Mouse (Mus musculus) left cerebral cortex, postnatal 36 days (tissue): ENCODE measurements at regions not wholly inside any gene's neighbourhood (a gene's known extent, or its start where the extent isn't known, plus 50 kb on each side); places are given as distances from the start of the nearest gene placed in this dataset.
A peak's percentile ranks its signal among the peaks of the same experiment; 100 is the strongest.

Experiments
- DNase-seq, 2 experiments: peaks; one replicate each; pipeline ENCODE4 v3.0.0; 2021 to 2022; ENCODE audit warnings: low spot score in 2 of 2, mixed read lengths in 1 of 2
- intact Hi-C: fragments of 180-260 bp; cut with DNase I; formaldehyde crosslinking; loops from one replicate; pipeline ENCODE4 v1.15.1; 2025

DNA sequence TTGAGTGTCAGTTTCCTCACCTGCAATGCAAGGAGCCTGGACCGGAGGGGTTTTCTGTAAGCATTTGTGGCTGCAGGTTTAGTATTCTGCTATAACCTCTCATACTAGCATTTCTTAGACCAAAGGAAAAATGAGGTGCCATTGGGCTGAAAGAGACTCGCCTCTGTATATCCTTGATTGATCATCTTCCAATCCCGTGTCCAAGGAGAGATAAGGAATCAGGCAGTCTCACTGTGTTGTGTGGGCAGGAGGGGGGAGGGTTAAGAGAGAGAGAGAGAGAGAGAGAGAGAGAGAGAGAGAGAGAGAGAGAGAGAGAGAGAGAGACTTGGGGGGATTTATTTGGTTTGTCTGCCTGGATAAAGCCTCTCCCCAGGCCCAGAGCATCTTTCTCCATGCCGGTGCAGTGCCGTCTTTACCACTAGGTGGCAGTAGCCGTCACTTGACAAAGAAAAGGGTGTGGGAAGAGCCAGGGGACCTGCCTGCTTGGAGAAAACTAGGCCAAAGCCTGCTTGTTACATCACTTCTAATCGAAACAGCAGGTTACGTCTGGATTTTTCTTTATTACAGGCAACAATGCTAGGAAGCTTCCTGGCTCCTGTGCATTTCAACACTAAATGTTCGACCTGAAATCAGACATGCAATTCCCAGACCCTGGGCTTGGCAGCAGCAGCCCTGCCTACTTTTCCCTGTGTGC is 56.1 kb upstream of the Ces5a start:
- intact Hi-C loops: loop anchor here (5.0 kb wide), 3 partner anchors 61 to 331 kb away; no protein-coding TSS in a partner anchor
- peak; percentile 88 to 89 for DNase-seq

DNA sequence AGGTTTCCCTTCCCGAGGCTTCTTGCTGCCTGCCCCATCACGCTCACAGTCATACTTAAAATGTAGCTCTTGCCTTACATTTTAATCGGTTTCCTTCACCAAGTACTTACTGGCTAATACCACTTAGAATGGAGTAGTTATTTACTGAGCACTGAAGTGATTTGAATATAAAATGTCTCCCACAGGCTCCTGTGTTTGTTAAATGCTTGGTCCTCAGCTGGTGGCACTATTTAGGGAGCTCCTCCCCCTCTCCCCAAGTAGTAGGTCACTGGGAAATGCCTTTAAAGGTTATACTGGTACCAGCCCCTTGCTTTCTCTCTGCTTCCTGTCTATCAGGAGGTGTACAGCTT is 56.6 kb upstream of the Ces5a start:
- DNase-seq: no peak
- intact Hi-C loops: loop anchor here (5.0 kb wide), 3 partner anchors 60 to 330 kb away; no protein-coding TSS in a partner anchor

DNA sequence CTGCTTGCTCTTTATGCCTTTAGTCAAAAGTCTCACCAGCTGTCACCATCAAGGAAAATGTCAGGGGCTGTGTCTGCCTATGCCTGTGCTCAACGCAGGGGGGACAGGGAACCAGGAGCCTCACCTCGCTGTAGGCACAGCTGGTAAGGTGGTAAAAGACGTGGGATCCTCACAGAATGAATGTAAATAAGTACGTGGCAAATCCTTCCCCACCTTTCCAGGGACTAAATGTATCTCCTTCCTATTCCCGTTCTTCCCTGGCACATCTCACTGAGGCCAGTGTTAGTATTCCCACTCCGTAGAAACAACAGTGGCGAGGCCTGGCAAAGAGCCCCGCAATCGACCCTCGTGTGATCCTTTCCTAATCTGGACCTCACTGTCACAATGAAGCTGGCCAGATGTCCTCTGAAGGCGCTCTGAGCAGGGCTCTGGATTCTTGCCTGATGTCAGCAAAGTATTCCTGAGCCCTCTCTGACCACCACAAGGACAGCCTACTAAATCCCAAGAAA is 63.0 kb upstream of the Ces5a start:
- peak in 1 of 2 experiments; percentile 34 for DNase-seq
- intact Hi-C loops: loop anchor here (5.0 kb wide), 1 partner anchor 334 kb away; no protein-coding TSS in a partner anchor

DNA sequence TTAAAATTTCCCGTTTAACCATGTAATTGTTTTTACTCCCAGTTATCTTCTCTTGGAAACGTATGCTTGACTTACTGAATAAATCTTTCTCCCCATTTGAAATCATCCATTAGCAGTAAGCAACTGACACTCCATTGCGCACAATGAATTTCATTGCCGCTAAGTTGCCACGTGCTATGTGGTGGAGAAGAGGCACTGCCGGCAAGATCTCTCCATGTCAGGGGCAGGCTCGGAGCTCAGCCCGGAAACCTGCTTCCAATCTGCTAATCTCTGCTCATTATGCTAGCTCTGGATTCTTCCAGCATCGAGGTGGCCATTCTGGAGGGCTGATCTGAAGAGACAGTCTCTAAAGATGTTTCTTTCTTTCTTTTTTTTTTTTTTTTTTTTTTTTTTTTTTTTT is 63.7 kb upstream of the Ces5a start:
- DNase-seq: no peak

DNA sequence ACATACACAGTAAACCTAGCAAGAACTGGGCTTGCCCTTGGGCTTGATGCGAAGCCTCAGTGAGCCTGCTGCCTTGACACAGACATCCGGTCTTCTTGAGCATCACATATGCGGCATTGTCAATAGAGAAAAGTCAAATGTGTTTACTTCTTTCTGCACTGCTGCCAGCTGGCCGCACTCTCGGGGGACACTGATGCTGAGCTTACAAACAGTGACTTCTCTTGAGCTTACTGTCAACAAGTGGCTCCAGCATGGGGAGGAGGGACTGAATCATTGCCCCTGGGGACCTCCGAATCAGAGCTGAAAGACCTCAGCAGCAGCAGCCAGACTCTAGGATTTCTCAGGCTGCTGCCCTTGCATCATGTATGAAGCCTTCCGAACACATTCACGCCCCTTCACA is 64.1 kb upstream of the Ces5a start:
- DNase-seq: no peak
- intact Hi-C loops: loop anchor here (5.0 kb wide), 1 partner anchor 333 kb away; no protein-coding TSS in a partner anchor

More for the DNA sequence above, 63.7 kb upstream of the Ces5a start:
- intact Hi-C loops: loop anchor here (5.0 kb wide), 1 partner anchor 333 kb away; no protein-coding TSS in a partner anchor

DNA sequence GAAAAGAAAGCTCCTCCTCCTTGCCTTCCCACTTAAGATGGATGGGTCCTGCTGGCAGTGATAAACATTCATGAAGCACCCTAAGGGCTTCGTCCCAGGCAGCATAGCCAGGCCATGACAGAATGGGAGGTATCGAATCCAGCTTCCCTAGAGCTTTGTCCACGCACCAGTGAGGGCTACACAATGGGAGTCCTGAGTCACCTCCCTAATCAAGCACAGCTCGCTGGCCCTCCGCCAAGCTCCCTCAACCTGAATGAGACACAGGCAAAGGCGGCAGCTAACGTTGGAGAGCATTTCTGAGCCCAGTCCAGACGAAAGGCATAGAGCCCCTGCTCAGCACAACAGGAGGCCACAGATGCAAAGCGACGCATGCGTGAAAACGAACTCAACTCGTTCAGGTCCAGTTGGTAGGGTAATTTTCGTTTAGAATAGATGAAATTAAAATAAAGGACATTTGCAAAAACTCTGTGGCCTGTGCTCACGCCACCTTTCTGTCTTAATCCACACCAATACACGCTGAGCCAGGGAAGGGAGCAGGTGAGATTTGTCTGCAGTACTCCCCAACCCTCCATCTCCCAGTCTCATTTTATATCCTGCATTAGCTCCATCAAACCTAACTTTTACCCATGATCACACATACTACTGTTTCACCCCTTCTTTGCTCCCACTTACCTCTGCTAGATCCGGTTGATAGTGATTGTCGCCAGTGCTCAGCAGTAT is 91.3 kb upstream of the Ces5a start:
- DNase-seq: peak in 1 of 2 experiments; percentile 8
- intact Hi-C loops: no loop called here

DNA sequence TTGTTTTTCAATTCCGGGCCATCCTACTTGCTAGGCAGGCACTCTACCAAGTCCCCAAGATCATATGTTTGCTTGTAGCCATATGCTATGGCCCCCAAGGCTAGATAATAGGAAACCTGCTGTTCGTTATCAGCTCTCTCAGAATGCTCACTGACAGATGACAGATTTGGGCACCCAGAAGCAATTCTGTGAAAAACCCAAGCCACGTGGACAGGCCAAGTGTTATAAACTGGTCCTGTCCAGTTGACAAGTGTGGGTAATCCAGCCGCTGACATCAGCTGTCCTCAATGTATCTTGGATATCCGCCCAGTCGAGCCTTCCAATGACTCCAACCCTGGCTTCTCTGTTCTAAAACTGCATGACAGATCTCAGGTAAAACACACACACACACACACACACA is 92.0 kb upstream of the Ces5a start:
- DNase-seq: no peak
- intact Hi-C loops: no loop called here

DNA sequence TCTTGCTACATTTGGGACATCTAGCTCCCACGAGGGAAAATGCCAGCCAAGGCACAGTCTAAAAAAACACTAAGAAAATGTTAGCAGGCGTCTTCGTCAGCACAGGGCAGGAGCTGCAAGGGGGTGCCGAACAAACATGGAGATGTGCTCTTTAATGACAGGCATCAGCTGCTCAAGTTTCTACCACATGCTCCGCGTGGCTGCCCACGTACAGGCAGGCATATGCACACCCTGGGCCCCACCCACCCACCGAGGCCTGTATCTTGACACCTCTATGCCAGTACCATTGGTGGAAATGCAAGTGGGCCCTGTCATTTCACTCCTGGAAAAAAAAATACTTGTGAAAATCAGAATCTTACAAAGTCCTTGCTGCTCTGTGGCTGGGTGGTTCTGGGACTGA is 97.3 kb upstream of the Ces5a start:
- intact Hi-C loops: no loop called here

DNA sequence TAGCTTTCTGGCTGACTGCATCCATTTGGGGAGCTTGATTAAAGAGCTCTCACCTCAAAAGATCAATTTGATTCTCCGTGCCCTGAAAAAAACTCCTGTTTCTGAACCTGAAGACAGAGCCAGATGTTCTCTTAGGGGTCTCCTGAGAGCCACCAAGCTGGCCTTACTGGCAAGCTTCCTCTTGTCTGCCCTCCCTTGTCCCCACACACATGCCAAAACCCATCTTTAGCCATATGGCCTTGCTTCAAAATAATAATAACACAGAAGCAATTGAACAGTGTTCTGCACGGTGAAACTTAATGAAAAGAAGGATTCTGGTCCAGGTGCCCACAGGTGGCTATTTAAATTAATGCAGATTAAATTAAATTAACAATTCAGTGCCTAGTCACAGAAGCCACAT is 107.1 kb upstream of the Ces5a start:
- no peak for DNase-seq
- intact Hi-C loops: no loop called here

More for the DNA sequence above, 97.3 kb upstream of the Ces5a start:
- DNase-seq: no peak

DNA sequence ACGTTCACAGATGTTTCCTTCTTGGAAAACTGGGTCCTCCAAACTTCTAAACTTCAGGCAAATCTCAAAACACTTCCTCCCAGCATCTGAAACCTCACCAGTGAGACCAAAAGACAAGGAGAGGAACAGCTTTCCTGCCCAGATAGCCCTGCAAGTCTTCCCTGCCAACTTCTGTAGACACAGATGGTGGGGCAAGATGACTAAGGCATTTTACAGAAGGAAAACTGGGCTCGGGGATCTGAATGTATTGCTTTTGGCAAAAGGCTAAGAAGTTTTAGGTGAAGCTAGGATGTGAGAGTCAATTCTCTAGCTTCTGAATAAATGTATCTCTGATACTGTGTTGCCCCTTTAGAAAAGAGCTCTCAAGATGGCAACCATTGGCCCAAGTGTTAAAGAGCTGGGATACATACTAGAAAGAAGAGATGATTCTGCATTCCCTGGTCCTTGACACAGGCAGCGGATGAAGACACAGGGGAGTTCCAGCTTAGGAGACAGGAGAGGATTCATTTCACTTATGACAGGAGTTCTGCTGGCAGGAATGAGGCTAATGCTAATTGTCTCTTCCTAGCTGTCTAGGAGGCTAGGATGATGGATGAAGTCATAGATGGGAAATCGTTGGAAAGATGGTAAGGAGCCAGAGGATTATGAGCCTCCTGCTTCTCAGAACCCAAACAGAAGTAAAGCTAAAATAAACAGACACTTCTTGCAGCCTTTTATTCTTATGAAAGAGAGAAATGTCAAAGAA is 108.0 kb upstream of the Ces5a start:
- peak in 1 of 2 experiments; percentile 23 for DNase-seq
- intact Hi-C loops: no loop called here

DNA sequence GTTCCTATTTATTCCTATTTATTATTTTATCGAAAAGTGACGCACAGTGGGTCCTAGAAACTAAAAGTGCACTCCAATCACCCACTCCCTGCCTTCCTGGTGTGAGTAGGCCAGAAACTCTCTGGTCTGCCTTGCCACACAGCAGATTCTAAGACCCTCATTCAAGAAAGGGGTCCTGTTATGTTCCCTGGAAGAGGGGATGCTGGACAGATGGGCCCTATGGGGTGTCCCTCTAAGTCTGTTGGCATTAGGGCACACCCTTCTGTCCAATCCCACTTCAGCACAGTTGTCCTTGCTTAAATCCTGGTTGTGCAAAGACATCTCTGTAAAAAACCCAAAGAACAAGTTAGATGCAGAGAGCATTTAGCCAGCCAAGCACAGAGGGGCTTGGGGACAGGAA is 117.8 kb upstream of the Ces5a start:
- intact Hi-C loops: loop anchor here (5.0 kb wide), 1 partner anchor 61 kb away; no protein-coding TSS in a partner anchor
- no peak for DNase-seq

DNA sequence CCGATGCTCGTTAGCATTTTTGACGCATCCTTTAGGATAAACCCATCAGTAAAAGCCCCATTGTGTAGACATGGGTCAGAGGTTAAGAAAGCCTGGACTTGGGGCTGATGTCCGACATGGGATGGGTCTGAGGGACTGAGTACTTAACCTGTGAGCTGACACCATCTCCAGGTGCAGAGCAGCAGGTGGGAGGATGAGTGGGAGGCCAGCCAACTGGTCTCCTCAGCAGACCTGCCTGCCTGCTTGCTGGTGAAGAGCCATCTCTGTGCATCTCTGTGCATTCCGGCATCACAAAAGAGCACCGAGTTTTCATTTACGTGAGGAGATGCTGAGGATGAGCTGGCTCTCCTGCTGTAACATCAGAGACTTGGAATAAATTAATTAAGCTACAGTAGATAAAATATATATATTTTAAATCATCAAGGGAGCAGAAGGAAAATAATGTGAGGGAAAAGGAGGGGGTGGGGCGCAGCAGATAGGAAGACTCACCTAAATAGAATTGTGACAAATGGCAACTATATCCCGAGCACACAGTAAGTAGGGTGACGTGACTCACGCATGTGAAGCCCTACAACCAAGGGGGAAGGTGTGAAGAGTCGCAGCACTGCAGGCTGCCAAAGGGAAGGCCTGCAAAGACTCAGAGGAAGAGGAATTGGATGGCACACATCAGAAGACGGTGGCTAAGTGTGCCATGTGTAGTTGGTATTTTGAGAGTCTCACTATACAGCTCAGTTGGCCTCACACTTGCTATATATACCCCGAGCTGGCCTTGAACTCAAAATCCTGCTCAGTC is 118.5 kb upstream of the Ces5a start:
- intact Hi-C loops: loop anchor here (5.0 kb wide), 1 partner anchor 62 kb away; no protein-coding TSS in a partner anchor
- peak; percentile 60 to 73 for DNase-seq

DNA sequence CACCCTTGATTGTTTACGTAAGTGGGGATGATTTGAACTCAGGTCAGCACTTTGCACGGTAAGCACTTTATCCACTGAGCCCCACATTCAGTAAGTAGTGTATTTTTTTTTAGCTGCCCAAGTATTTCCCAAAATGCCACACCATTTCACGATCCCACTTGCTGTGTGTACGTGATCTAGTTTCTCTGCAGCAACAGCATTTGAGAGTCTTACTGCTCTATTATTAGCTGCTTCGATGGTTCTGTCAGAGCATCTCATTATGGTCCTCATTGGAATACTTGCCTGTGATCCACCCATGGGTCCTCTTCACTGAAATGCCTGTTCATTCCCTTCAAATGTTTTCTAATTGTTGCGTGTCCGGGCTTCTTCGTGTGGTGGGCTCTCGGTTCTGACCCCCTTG is 120.1 kb upstream of the Ces5a start:
- intact Hi-C loops: no loop called here
- DNase-seq: no peak

DNA sequence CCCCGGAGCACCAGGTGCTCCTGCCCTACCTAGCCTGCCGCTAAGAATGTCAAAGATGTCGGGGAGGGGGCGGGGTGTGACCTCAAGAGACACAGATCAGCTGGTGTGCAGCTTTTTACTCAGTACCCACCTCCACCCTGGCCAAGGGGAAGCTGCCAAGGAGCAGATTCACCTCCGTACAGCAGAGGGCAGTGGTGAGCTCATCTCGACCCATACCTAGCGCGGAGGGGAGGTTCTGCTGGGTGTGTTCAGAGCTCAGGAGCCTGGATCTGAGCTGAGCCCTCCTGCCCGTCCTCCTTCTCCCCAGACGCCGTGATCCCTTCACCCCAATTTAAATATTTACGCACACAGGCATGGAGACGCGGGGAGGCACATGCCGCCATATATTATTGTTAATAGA is 126.1 kb upstream of the Ces5a start:
- intact Hi-C loops: loop anchor here (1.0 to 5.0 kb wide), 2 partner anchors 151 to 271 kb away; no protein-coding TSS in a partner anchor
- peak; percentile 81 to 84 for DNase-seq

DNA sequence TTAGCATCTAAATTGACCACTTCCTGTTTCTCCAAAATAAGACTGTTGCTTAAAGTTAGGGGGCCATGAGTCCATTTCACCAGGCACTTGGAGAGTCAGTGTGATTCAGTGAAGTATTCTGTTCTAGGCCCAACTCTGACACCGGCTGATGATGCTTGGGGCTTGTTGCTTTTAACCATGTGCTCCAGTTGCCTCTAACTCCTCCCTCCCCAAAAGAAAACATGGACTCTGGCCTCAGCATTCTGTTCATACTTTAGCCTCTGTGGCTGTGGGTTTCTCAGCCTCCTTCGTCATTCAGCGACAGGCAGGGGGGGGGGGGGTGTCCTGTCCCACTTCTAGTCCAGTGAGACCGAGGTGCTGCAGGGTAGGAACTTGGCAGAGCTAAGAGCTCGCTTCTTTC is 126.6 kb upstream of the Ces5a start:
- intact Hi-C loops: loop anchor here (5.0 kb wide), 1 partner anchor 270 kb away; no protein-coding TSS in a partner anchor
- no peak for DNase-seq

DNA sequence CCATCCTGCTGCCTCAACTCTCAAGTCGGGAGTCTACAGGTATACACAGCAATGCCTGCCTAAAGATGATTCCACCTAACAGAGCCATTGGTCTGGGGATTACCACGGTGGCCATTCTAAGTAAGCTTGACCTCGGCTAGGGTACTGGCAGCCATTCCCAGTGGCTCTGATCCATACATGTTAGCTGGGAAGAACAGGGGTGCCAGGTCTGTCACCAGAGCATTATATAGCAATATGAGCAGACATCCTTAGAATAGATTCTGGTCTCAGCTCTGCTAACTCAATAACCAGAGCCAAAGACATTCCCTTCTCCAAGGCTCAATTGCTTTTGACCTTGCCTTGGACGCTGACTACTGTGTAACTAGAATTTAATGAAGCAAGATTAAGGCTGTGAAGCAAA is 128.2 kb upstream of the Ces5a start:
- DNase-seq: no peak
- intact Hi-C loops: loop anchor here (5.0 kb wide), 1 partner anchor 268 kb away; no protein-coding TSS in a partner anchor

DNA sequence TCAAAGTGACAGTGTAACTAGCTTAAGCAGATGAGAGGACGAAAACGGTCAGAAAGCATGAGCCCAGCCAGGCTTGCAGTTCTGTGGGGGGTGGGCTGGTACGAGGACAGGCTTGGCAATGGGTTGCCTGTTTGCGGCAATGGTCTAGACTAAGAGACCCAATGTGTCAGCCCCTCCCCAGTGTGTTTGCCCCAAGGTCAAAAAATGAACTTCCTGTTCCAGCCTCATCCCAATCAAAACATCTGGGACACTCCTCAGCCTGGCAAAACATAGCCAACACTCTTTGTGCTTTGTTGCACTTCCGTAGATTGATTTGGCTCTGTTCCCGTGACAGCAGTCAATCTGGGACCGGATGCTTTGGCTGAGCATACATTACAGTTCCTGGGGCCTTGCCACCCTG is 132.7 kb upstream of the Ces5a start:
- intact Hi-C loops: no loop called here
- no peak for DNase-seq

DNA sequence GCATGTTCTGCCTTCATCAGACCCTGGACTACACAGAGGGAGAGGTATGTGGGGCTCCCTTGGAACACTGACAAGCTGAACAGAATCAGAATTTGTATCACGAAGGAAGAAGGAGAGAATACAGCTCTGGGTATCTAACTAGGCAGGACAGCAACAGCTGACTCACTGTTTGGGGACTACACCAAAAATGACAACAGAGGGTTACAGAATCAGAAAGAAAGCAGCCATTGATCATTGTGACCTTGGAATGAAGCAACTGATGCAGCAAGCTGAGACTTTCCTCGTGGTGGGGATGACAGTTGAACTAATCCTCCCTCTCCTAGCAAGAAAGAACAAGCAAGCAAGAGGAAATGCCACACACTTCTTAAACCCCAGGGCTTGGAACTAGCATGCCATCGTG is 135.0 kb upstream of the Gnao1 start:
- no peak for DNase-seq
- intact Hi-C loops: no loop called here

DNA sequence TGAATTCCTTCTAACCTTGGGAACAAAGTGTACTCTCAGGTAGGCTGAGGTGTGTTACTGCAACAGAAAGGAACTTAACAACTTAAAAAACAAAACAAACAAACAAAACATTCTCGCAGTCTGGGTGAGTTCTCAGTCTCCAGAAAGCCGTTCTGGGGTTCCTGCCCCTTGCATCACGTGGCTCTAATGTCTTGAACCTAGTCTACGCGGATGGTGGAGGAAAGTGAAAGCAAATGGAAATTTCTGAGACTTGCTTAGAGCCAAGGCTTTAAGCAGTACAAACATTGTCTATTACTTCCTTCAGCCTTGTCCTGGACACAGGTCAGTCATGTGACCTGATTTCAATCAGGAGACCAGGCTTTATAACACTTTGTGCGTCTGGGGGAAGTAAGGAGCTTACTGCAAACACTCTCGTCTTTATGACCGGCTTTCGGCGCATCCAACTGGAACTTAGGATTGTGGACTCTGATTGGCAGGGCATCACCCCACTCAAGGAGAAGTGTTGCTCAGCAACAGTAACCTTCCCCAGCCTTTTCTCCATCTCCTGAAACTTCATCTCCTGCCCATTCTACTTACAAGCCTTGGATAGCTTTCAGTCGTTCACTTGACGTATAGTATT is 125.9 kb upstream of the Gnao1 start:
- DNase-seq: no peak
- intact Hi-C loops: no loop called here
